In the genomic region with DNA sequence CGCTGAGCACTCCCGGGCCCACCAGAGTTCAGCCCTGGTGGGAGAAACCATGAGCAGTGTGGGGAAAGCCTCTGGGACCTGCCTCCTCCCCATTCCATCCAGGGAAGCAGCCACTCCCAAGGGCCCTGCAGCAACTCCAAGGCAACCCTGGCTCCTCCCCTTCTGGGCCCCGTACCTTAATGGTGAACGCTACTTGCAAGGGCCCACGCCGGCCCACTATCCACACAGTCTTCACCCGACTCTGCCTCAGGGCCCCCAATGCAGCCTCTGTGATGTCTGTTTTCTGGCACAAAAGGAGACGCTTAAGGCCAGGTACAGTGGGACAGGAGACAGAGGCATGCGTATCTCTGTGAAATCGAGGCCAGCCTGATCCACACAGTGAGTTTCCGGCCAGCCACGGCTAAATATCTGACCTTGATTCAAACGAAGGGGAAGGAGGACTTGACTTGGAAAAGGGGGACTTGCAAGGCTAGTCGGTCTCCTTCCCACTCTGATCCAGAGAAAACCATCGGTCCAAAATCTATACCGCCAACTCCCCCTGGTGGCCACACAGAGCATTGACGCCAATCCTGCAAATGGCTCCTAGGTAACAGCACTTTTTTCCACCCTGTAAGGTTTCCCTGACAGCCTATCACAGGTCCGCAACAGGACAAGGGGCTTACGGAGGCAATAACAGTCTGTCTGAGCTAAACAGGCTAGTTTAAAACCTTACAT, we compare ENCODE assay signal across 8 mouse cellular contexts. TPM values are rescaled to one million over a fixed set of nuclear protein-coding genes. Genes with fewer than 3 reads are reported as not detected.
DNase-seq lines count a peak whose midpoint lies in the region; ATAC-seq lines count a peak whose summit lies in the region.

No protein-coding gene starts in this region.

- peaks cover 13% of the 10 kb centered on the region for H3K4me1 ChIP-seq in embryonic facial prominence, embryonic 11.5 days (ENCODE audit: control insufficient read depth, insufficient read depth, low read length)
- peaks cover 4% of the 10 kb centered on the region; the same call in 1 of the 2 replicates for H3K4me1 ChIP-seq in lung, embryonic 16.5 days (replicated peaks; ENCODE audit: control insufficient read depth, insufficient read depth, low read length)

- peak; percentile 45 for ATAC-seq in CD4-positive, CD25-positive, alpha-beta regulatory T cell, adult 4 months
- 0 out of 2 replicates have a peak, but pooled peaks have one; percentile 26 for ATAC-seq in embryonic facial prominence, embryonic 11.5 days (replicated peaks; ENCODE audit: insufficient number of reproducible peaks, low FRiP score, low TSS enrichment, low read depth)
- ATAC-seq in lung, embryonic 16.5 days (ENCODE audit: low read depth), result peak; percentile 18; the same call in 1 of the 2 replicates

- no peak overlapping the region for H3K4me2 ChIP-seq in embryonic facial prominence, embryonic 11.5 days (ENCODE audit: low read depth, low read length)
- H3K4me2 ChIP-seq in lung, embryonic 16.5 days (ENCODE audit: low read depth, low read length), result no peak overlapping the region

- no peaks in the 10 kb centered on the region for H3K9me3 ChIP-seq in embryonic facial prominence, embryonic 11.5 days (replicated peaks; ENCODE audit: control insufficient read depth, low read length)
- no peaks in the 10 kb centered on the region for H3K9me3 ChIP-seq in lung, embryonic 16.5 days (ENCODE audit: control insufficient read depth, low read length)

- peaks cover 34% of the 10 kb centered on the region for H3K27me3 ChIP-seq in embryonic facial prominence, embryonic 11.5 days (ENCODE audit: control insufficient read depth, insufficient read depth, low read length)
- H3K27me3 ChIP-seq in lung, embryonic 16.5 days (ENCODE audit: control insufficient read depth, insufficient read depth, low read depth, low read length), result peaks cover 37% of the 10 kb centered on the region

- H3K9ac ChIP-seq in embryonic facial prominence, embryonic 11.5 days (replicated peaks; ENCODE audit: low read length), result no peak overlapping the region
- H3K9ac ChIP-seq in lung, embryonic 16.5 days (ENCODE audit: low read length), result no peak overlapping the region

- no peak overlapping the region for H3K4me3 ChIP-seq in embryonic facial prominence, embryonic 11.5 days (ENCODE audit: low read depth, low read length)
- no peak overlapping the region for H3K4me3 ChIP-seq in lung, embryonic 16.5 days (ENCODE audit: low read length)

- H3K36me3 ChIP-seq in embryonic facial prominence, embryonic 11.5 days (replicated peaks; ENCODE audit: control insufficient read depth, insufficient read depth, low read depth, low read length), result no peaks in the 10 kb centered on the region
- no peaks in the 10 kb centered on the region for H3K36me3 ChIP-seq in lung, embryonic 16.5 days (ENCODE audit: control insufficient read depth, insufficient read depth, low read length)

- WGBS in embryonic facial prominence, embryonic 11.5 days, result 35% methylated on average over 19 of the region's 19 CpGs
- WGBS in large intestine, adult 2 months, result 35% methylated on average over 19 of the region's 19 CpGs
- WGBS in lung, embryonic 16.5 days, result 23% methylated on average over 19 of the region's 19 CpGs

- DNase-seq in adrenal gland, postnatal 36 days, result peak; percentile 79 to 84
- peak; percentile 89 for DNase-seq in embryonic facial prominence, embryonic 11.5 days (ENCODE audit: low spot score)
- peak; percentile 72 to 91 for DNase-seq in heart, adult 18-20 months
- peak; percentile 32 for DNase-seq in large intestine, adult 2 months (ENCODE audit: low read depth, low spot score)
- DNase-seq in retina, postnatal 1 day, result peak; percentile 86
- peak; percentile 79 for DNase-seq in thymus, postnatal 4 days

- no peak overlapping the region for H3K27ac ChIP-seq in embryonic facial prominence, embryonic 11.5 days (replicated peaks; ENCODE audit: low read depth, low read length)
- no peak overlapping the region for H3K27ac ChIP-seq in lung, embryonic 16.5 days (ENCODE audit: low read length)

RNA-seq across cellular contexts. Expression of gene Grin2c, which starts 3.3 kb away (rescaled TPM):
- polyA plus RNA-seq in CD4-positive, CD25-positive, alpha-beta regulatory T cell, adult 4 months (2017; shearing (Covaris generic)), result not detected
- total RNA-seq in adrenal gland, postnatal 36 days (2021), result 1 to 10 TPM; 1.7 to 4.6 TPM
- polyA plus RNA-seq in embryonic facial prominence, embryonic 11.5 days (2014; fragmentation: Nextera tagmentation; extraction: Ambion mirVana), result 0.04 and 0.06 TPM in 2 replicates
- under 1 TPM; 0.27 to 0.41 TPM for total RNA-seq in heart, adult 18-20 months (2021)
- polyA plus RNA-seq in large intestine, adult 2 months (2012; rRNA removed), result 0.04 TPM in 2 replicates
- polyA plus RNA-seq in lung, embryonic 16.5 days (2015; fragmentation: Nextera tagmentation; extraction: Ambion mirVana), result 0.06 TPM in 1 of 2 replicates, not detected in the other

RNA-seq across cellular contexts. Expression of gene Fdxr, which starts 6.5 kb away (rescaled TPM):
- 10 to 100 TPM; 21.6 to 26.8 TPM for polyA plus RNA-seq in CD4-positive, CD25-positive, alpha-beta regulatory T cell, adult 4 months (2017; shearing (Covaris generic))
- 1,000 to 10,000 TPM; 1,168 to 1,492 TPM for total RNA-seq in adrenal gland, postnatal 36 days (2021)
- 12.4 and 12.5 TPM in 2 replicates for polyA plus RNA-seq in embryonic facial prominence, embryonic 11.5 days (2014; fragmentation: Nextera tagmentation; extraction: Ambion mirVana)
- total RNA-seq in heart, adult 18-20 months (2021), result 10 to 100 TPM in 1 of 2 experiments, 1 to 10 TPM in 1; 9.8 to 10.1 TPM
- polyA plus RNA-seq in large intestine, adult 2 months (2012; rRNA removed), result 10.0 and 11.8 TPM in 2 replicates
- polyA plus RNA-seq in lung, embryonic 16.5 days (2015; fragmentation: Nextera tagmentation; extraction: Ambion mirVana), result 14.1 and 14.2 TPM in 2 replicates

RNA-seq across cellular contexts. Expression of gene Fads6, which starts 27.2 kb away (rescaled TPM):
- polyA plus RNA-seq in CD4-positive, CD25-positive, alpha-beta regulatory T cell, adult 4 months (2017; shearing (Covaris generic)), result 1 to 10 TPM; 1.1 to 1.6 TPM
- total RNA-seq in adrenal gland, postnatal 36 days (2021), result 10 to 100 TPM; 47.5 to 75.9 TPM
- 0.14 and 0.28 TPM in 2 replicates for polyA plus RNA-seq in embryonic facial prominence, embryonic 11.5 days (2014; fragmentation: Nextera tagmentation; extraction: Ambion mirVana)
- 1 to 10 TPM; 2.2 to 2.4 TPM for total RNA-seq in heart, adult 18-20 months (2021)
- polyA plus RNA-seq in large intestine, adult 2 months (2012; rRNA removed), result 0.51 and 0.53 TPM in 2 replicates
- polyA plus RNA-seq in lung, embryonic 16.5 days (2015; fragmentation: Nextera tagmentation; extraction: Ambion mirVana), result 0.30 and 0.48 TPM in 2 replicates

RNA-seq across cellular contexts. Expression of gene Otop2, which starts 36.7 kb away (rescaled TPM):
- not detected for polyA plus RNA-seq in CD4-positive, CD25-positive, alpha-beta regulatory T cell, adult 4 months (2017; shearing (Covaris generic))
- total RNA-seq in adrenal gland, postnatal 36 days (2021), result not detected
- not detected in 2 replicates for polyA plus RNA-seq in embryonic facial prominence, embryonic 11.5 days (2014; fragmentation: Nextera tagmentation; extraction: Ambion mirVana)
- total RNA-seq in heart, adult 18-20 months (2021), result not detected
- 0.05 and 0.63 TPM in 2 replicates for polyA plus RNA-seq in large intestine, adult 2 months (2012; rRNA removed)
- 0.09 TPM in 1 of 2 replicates, not detected in the other for polyA plus RNA-seq in lung, embryonic 16.5 days (2015; fragmentation: Nextera tagmentation; extraction: Ambion mirVana)

RNA-seq across cellular contexts. Expression of gene Ush1g, which starts 51.5 kb away (rescaled TPM):
- polyA plus RNA-seq in CD4-positive, CD25-positive, alpha-beta regulatory T cell, adult 4 months (2017; shearing (Covaris generic)), result not detected
- under 1 TPM; 0.40 to 0.49 TPM for total RNA-seq in adrenal gland, postnatal 36 days (2021)
- not detected in 2 replicates for polyA plus RNA-seq in embryonic facial prominence, embryonic 11.5 days (2014; fragmentation: Nextera tagmentation; extraction: Ambion mirVana)
- total RNA-seq in heart, adult 18-20 months (2021), result under 1 TPM in 1 of 2 experiments, not detected in 1; 0.10 TPM
- polyA plus RNA-seq in large intestine, adult 2 months (2012; rRNA removed), result 0.02 and 0.11 TPM in 2 replicates
- not detected in 2 replicates for polyA plus RNA-seq in lung, embryonic 16.5 days (2015; fragmentation: Nextera tagmentation; extraction: Ambion mirVana)

Comparison
In these comparisons a context has a peak if more than half of its experiments do, and no peak if none do; other contexts are left out.
1. DNase-seq: peak in every context shown above with its lines; median percentile 89 in embryonic facial prominence, embryonic 11.5 days; 86 in retina, postnatal 1 day; 82 in adrenal gland, postnatal 36 days; 82 in heart, adult 18-20 months; 79 in thymus, postnatal 4 days; 32 in large intestine, adult 2 months.